Mouse (Mus musculus) heart, embryonic 13.5 days (tissue): ENCODE results near the gene Opn3. TPM values are rescaled to one million over a fixed set of nuclear protein-coding genes. Genes with fewer than 3 reads are reported as not detected.

Experiments
- ATAC-seq: fragments of 200-750 bp; cut with Nextera tagmentation; 2 replicates; pipeline ENCODE4 v1.8.0; 2017; ENCODE audit warnings: moderate TSS enrichment; ENCODE audit not compliant: insufficient number of reproducible peaks, low FRiP score, low TSS enrichment; ENCODE audit errors: extremely low read depth
- H3K27ac ChIP-seq: fragments of 300-500 bp; sonication (generic); replicated peaks from 2 replicates; pipeline ENCODE4 v1.5.1; 2015; ENCODE audit warnings: moderate library complexity, mild to moderate bottlenecking, inconsistent platforms
- H3K27me3 ChIP-seq: fragments of 300-500 bp; sonication (generic); replicated peaks from 2 replicates; pipeline ENCODE4 v1.6.1; 2015; ENCODE audit warnings: mild to moderate bottlenecking, inconsistent platforms
- H3K36me3 ChIP-seq: fragments of 300-500 bp; sonication (generic); 2 replicates; pipeline ENCODE4 v1.6.1; 2015; ENCODE audit warnings: mild to moderate bottlenecking, inconsistent platforms
- H3K4me1 ChIP-seq: fragments of 300-500 bp; sonication (generic); 2 replicates; pipeline ENCODE4 v1.6.1; 2015; ENCODE audit warnings: inconsistent platforms
- H3K4me2 ChIP-seq: fragments of 300-500 bp; sonication (generic); 2 replicates; pipeline ENCODE4 v1.6.1; 2015; ENCODE audit warnings: inconsistent platforms, mild to moderate bottlenecking, moderate library complexity
- H3K4me3 ChIP-seq: fragments of 300-500 bp; sonication (generic); 2 replicates; pipeline ENCODE4 v1.5.1; 2015; ENCODE audit warnings: moderate library complexity, mild to moderate bottlenecking, inconsistent platforms
- H3K9ac ChIP-seq: fragments of 300-500 bp; sonication (generic); 2 replicates; pipeline ENCODE4 v1.6.1; 2015; ENCODE audit warnings: inconsistent platforms, mild to moderate bottlenecking, moderate library complexity
- H3K9me3 ChIP-seq: fragments of 300-500 bp; sonication (generic); 2 replicates; pipeline ENCODE4 v1.6.1; 2016; ENCODE audit warnings: inconsistent platforms
- whole genome bisulfite sequencing: fragments of 180-500 bp; shearing (Covaris S2); methylation state at CpG from one replicate; pipeline ENCODE4 v1.1.7; 2015; ENCODE audit warnings: mixed read lengths; 5-methylcytosine and 5-hydroxymethylcytosine counted together
- polyA plus RNA-seq: library from polyadenylated mRNA; unstranded; fragments of >200 nt; fragmentation: Nextera tagmentation; extraction: Ambion mirVana; gene quantifications from 2 replicates; pipeline ENCODE4 v1.2.1, GENCODE M21; 2015

Opn3 gene
- polyA plus RNA-seq, 1 experiment from 2014 or later = 10.9 TPM

GRCm38 (mm10) chr1:175692997-175693361, 403 bp upstream of the Opn3 start:
- H3K27ac ChIP-seq = peak overlapping the region; percentile 80
- no peak; the same call in 1 of the 2 replicates for ATAC-seq

GRCm38 (mm10) chr1:175691686-175692245, 810 bp downstream of the Opn3 start:
- Histone ChIP-seq H3K4me1 (peaks cover 37% of the 10 kb centered on the region), H3K27me3 (no peaks in the 10 kb centered on the region), H3K4me3 (peak overlapping the region; percentile 88), H3K4me2 (peak overlapping the region; percentile 89), H3K9me3 (no peaks in the 10 kb centered on the region), H3K27ac (peak overlapping the region; percentile 91), H3K9ac (peak overlapping the region; percentile 91), H3K36me3 (peaks cover 18% of the 10 kb centered on the region)
- ATAC-seq = no peak
- WGBS = 1% methylated on average over 22 of the region's 22 CpGs

More at GRCm38 (mm10) chr1:175692997-175693361, 403 bp upstream of the Opn3 start:
- Histone ChIP-seq H3K9ac (peak overlapping the region; percentile 75), H3K36me3 (peaks cover 6% of the 10 kb centered on the region), H3K4me3 (peak overlapping the region; percentile 88), H3K4me1 (peaks cover 37% of the 10 kb centered on the region), H3K9me3 (no peaks in the 10 kb centered on the region), H3K4me2 (peak overlapping the region; percentile 89), H3K27me3 (no peaks in the 10 kb centered on the region)
- WGBS = 2% methylated on average over 16 of the region's 17 CpGs

- no peaks in the 10 kb centered on the region for H3K9me3 ChIP-seq
- H3K36me3 ChIP-seq = peaks cover 6% of the 10 kb centered on the region
- H3K4me1 ChIP-seq = 0 out of 2 replicates have a peak, but pooled peaks cover 6% of the 10 kb centered on the region
- 65% methylated on average over 6 of the region's 6 CpGs for WGBS
- no peak overlapping the region for H3K4me2 ChIP-seq
- H3K27me3 ChIP-seq = no peaks in the 10 kb centered on the region
- ATAC-seq = no peak
- H3K4me3 ChIP-seq = no peak overlapping the region
- no peak overlapping the region for H3K27ac ChIP-seq
- H3K9ac ChIP-seq = no peak overlapping the region
Measured at GRCm38 (mm10) chr1:175680995-175681394, 11.6 kb downstream of the Opn3 start.

GRCm38 (mm10) chr1:175677459-175677858, 15.1 kb downstream of the Opn3 start:
- no peak for ATAC-seq
- Histone ChIP-seq H3K9ac (no peak overlapping the region), H3K4me2 (no peak overlapping the region), H3K9me3 (no peaks in the 10 kb centered on the region), H3K4me1 (0 out of 2 replicates have a peak, but pooled peaks cover 6% of the 10 kb centered on the region), H3K27ac (no peak overlapping the region), H3K36me3 (no peaks in the 10 kb centered on the region), H3K27me3 (no peaks in the 10 kb centered on the region), H3K4me3 (no peak overlapping the region)
- 62% methylated on average over 6 of the region's 6 CpGs for WGBS

- Histone ChIP-seq H3K36me3 (no peaks in the 10 kb centered on the region), H3K9ac (no peak overlapping the region), H3K27ac (no peak overlapping the region), H3K4me1 (0 out of 2 replicates have a peak, but pooled peaks cover 6% of the 10 kb centered on the region), H3K27me3 (no peaks in the 10 kb centered on the region), H3K4me2 (no peak overlapping the region), H3K9me3 (no peaks in the 10 kb centered on the region), H3K4me3 (no peak overlapping the region)
- ATAC-seq = no peak
- WGBS = 66% methylated on average over 6 of the region's 6 CpGs
Measured at GRCm38 (mm10) chr1:175675116-175675515, 17.5 kb downstream of the Opn3 start.

- no peak for ATAC-seq
- Histone ChIP-seq H3K4me3 (no peak overlapping the region), H3K27me3 (no peaks in the 10 kb centered on the region), H3K36me3 (no peaks in the 10 kb centered on the region), H3K4me1 (0 out of 2 replicates have a peak, but pooled peaks cover 6% of the 10 kb centered on the region), H3K27ac (no peak overlapping the region), H3K9ac (no peak overlapping the region), H3K9me3 (no peaks in the 10 kb centered on the region), H3K4me2 (no peak overlapping the region)
- 78% methylated on average over 7 of the region's 7 CpGs for WGBS
Measured at GRCm38 (mm10) chr1:175673563-175674325, 18.8 kb downstream of the Opn3 start.

GRCm38 (mm10) chr1:175671626-175672025, 20.9 kb downstream of the Opn3 start:
- H3K36me3 ChIP-seq = no peaks in the 10 kb centered on the region
- no peaks in the 10 kb centered on the region for H3K9me3 ChIP-seq
- WGBS = 10% methylated on average over 1 of the region's 1 CpGs
- no peaks in the 10 kb centered on the region for H3K4me1 ChIP-seq
- no peak for ATAC-seq
- H3K4me2 ChIP-seq = no peak overlapping the region
- no peak overlapping the region for H3K9ac ChIP-seq
- no peaks in the 10 kb centered on the region for H3K27me3 ChIP-seq
- no peak overlapping the region for H3K4me3 ChIP-seq
- H3K27ac ChIP-seq = no peak overlapping the region

- Histone ChIP-seq H3K4me1 (no peaks in the 10 kb centered on the region), H3K4me2 (no peak overlapping the region), H3K27ac (no peak overlapping the region), H3K36me3 (no peaks in the 10 kb centered on the region), H3K9ac (no peak overlapping the region), H3K9me3 (no peaks in the 10 kb centered on the region), H3K4me3 (no peak overlapping the region), H3K27me3 (no peaks in the 10 kb centered on the region)
- 83% methylated on average over 7 of the region's 7 CpGs for WGBS
- ATAC-seq = no peak
Measured at GRCm38 (mm10) chr1:175670042-175670441, 22.5 kb downstream of the Opn3 start.

- Histone ChIP-seq H3K4me1 (no peaks in the 10 kb centered on the region), H3K4me3 (no peak overlapping the region), H3K9ac (no peak overlapping the region), H3K27ac (no peak overlapping the region), H3K27me3 (no peaks in the 10 kb centered on the region), H3K36me3 (no peaks in the 10 kb centered on the region), H3K4me2 (no peak overlapping the region), H3K9me3 (no peaks in the 10 kb centered on the region)
- no peak for ATAC-seq
- WGBS = 88% methylated on average over 3 of the region's 3 CpGs
Measured at GRCm38 (mm10) chr1:175669456-175669855, 23.1 kb downstream of the Opn3 start.

- H3K36me3 ChIP-seq = no peaks in the 10 kb centered on the region
- H3K4me3 ChIP-seq = no peak overlapping the region
- no peak overlapping the region for H3K27ac ChIP-seq
- no peak for ATAC-seq
- no peaks in the 10 kb centered on the region for H3K9me3 ChIP-seq
- H3K27me3 ChIP-seq = no peaks in the 10 kb centered on the region
- H3K9ac ChIP-seq = no peak overlapping the region
- H3K4me1 ChIP-seq = no peaks in the 10 kb centered on the region
- 61% methylated on average over 5 of the region's 5 CpGs for WGBS
- H3K4me2 ChIP-seq = no peak overlapping the region
Measured at GRCm38 (mm10) chr1:175668666-175669405, 23.7 kb downstream of the Opn3 start.

- Histone ChIP-seq H3K27me3 (no peaks in the 10 kb centered on the region), H3K9ac (no peak overlapping the region), H3K4me2 (no peak overlapping the region), H3K4me3 (no peak overlapping the region), H3K27ac (no peak overlapping the region), H3K36me3 (peaks cover 10% of the 10 kb centered on the region), H3K4me1 (no peaks in the 10 kb centered on the region), H3K9me3 (no peaks in the 10 kb centered on the region)
- no peak for ATAC-seq
- 88% methylated on average over 4 of the region's 4 CpGs for WGBS
Measured at GRCm38 (mm10) chr1:175659900-175660299, 32.7 kb downstream of the Opn3 start.
